ENCODE assay signal across 15 mouse cellular contexts in genomic region chr11:112253061-112253460, GRCm38 (mm10).
"Had no signal": no experiment of that assay in that cellular context is flagged by ENCODE, and none has a peak within 500 bp of the region (broad histone marks: within the 10 kb centered on the region; RNA-seq: fewer than 3 reads in every experiment).

No protein-coding gene starts in this region.

- H3K36me3 ChIP-seq: kidney, embryonic 15.5 days; limb, embryonic 13.5 days; liver, embryonic 15.5 days; midbrain, embryonic 13.5 days; stomach, embryonic 15.5 days had no signal

- H3K27ac ChIP-seq: kidney, embryonic 15.5 days; limb, embryonic 13.5 days; liver, embryonic 15.5 days; midbrain, embryonic 13.5 days; stomach, embryonic 15.5 days had no signal

- DNase-seq: kidney, adult 2 months; kidney, postnatal 25 days; layer of hippocampus, adult 9-11 months; layer of hippocampus, postnatal 36 days; left cerebral cortex, postnatal 4 days; lung, adult 2 months; lung, postnatal 36 days; right cerebral cortex, postnatal 14 days had no signal

- H3K9ac ChIP-seq: kidney, embryonic 15.5 days; limb, embryonic 13.5 days; liver, embryonic 15.5 days; midbrain, embryonic 13.5 days; stomach, embryonic 15.5 days had no signal

- H3K9me3 ChIP-seq: kidney, embryonic 15.5 days; limb, embryonic 13.5 days; liver, embryonic 15.5 days; midbrain, embryonic 13.5 days; stomach, embryonic 15.5 days had no signal

- ATAC-seq: intestine, embryonic 16.5 days; lung, postnatal 0 days; midbrain, embryonic 13.5 days had no signal

- H3K4me1 ChIP-seq: kidney, embryonic 15.5 days; limb, embryonic 13.5 days; liver, embryonic 15.5 days; midbrain, embryonic 13.5 days; stomach, embryonic 15.5 days had no signal

- H3K27me3 ChIP-seq: kidney, embryonic 15.5 days; limb, embryonic 13.5 days; liver, embryonic 15.5 days; midbrain, embryonic 13.5 days; stomach, embryonic 15.5 days had no signal

- H3K4me2 ChIP-seq: kidney, embryonic 15.5 days; limb, embryonic 13.5 days; liver, embryonic 15.5 days; midbrain, embryonic 13.5 days; stomach, embryonic 15.5 days had no signal

- H3K4me3 ChIP-seq: kidney, embryonic 15.5 days; limb, embryonic 13.5 days; liver, embryonic 15.5 days; midbrain, embryonic 13.5 days; stomach, embryonic 15.5 days had no signal
